ENCODE assay signal across 7 mouse cellular contexts in the genomic region with DNA sequence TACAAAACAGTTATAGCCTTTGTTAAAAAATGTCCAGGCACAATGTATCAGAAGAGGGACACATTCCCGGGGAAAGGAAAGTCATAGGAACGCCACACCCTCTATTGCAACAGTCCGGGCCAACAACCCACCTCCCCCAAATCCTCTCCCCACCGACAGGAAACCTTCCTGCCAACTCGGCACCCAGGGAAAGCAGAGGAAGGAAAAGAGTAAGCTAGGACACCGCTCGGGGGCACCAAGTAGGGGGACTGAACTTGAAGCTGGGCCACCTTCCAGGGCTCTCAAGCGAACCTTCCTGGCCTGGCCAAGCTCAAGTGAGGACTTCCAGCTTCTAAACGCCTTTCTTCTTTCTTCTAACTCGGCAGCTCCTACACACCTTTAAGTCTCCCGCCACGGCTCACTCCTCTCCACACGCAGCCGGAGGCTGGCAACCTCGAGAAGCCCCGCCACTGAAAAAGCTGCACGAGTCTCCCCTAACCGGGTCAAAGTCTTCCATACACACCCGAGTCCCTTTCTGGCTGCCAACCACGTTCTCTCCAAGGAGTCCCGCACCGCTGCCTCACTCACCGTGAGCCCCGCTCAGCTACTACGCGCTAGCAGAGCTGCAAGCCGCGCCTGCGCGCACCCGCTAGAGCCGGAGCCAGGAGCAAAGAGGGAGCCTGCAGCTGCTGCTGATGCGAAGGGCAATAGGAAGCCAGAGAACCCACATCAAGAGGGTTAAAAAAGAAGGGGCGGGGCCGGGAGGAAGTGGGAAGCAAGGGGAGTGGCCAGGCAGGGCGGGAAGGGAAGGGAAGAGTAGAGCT. TPM values are rescaled to one million over a fixed set of nuclear protein-coding genes. Genes with fewer than 3 reads are reported as not detected.
DNase-seq lines count a peak whose midpoint lies in the region; ATAC-seq and TF ChIP-seq lines count a peak whose summit lies in the region.

A gene (minus strand): TSS at position 695 of the 803 bp plus-strand sequence.

- H3K27ac ChIP-seq in embryonic facial prominence, embryonic 12.5 days: peak within 1 kb of the TSS; percentile 90
- H3K27ac ChIP-seq in kidney, adult 2 months (ENCODE audit: insufficient read depth, low read depth, low read length): peak within 1 kb of the TSS; percentile 83
- H3K27ac ChIP-seq in limb, embryonic 14.5 days (replicated peaks; ENCODE audit: low read depth, low read length): peak within 1 kb of the TSS; percentile 94
- H3K27ac ChIP-seq in midbrain, embryonic 16.5 days (ENCODE audit: low read length): peak within 1 kb of the TSS; percentile 82

- H3K9me3 ChIP-seq in embryonic facial prominence, embryonic 12.5 days: no peaks in the 10 kb centered on the region
- H3K9me3 ChIP-seq in limb, embryonic 14.5 days (ENCODE audit: control insufficient read depth, low read length): no peaks in the 10 kb centered on the region
- no peaks in the 10 kb centered on the region for H3K9me3 ChIP-seq in midbrain, embryonic 16.5 days (replicated peaks; ENCODE audit: control insufficient read depth, low read length, poor library complexity, severe bottlenecking)

- H3K4me2 ChIP-seq in embryonic facial prominence, embryonic 12.5 days (replicated peaks): peak within 1 kb of the TSS; percentile 42
- H3K4me2 ChIP-seq in limb, embryonic 14.5 days (replicated peaks; ENCODE audit: low read depth, low read length, severe bottlenecking): peak within 1 kb of the TSS; percentile 37
- peak within 1 kb of the TSS; percentile 46 for H3K4me2 ChIP-seq in midbrain, embryonic 16.5 days (ENCODE audit: low read length)

- no peaks in the 10 kb centered on the region for H3K4me1 ChIP-seq in embryonic facial prominence, embryonic 12.5 days
- H3K4me1 ChIP-seq in kidney, adult 2 months (ENCODE audit: control insufficient read depth, insufficient read depth, low read length): no peaks in the 10 kb centered on the region
- no peaks in the 10 kb centered on the region for H3K4me1 ChIP-seq in limb, embryonic 14.5 days (ENCODE audit: control insufficient read depth, insufficient read depth, low read length)
- H3K4me1 ChIP-seq in midbrain, embryonic 16.5 days (ENCODE audit: control insufficient read depth, insufficient read depth, low read length): no peaks in the 10 kb centered on the region

- H3K4me3 ChIP-seq in embryonic facial prominence, embryonic 12.5 days: peak within 1 kb of the TSS; percentile 46
- H3K4me3 ChIP-seq in kidney, adult 2 months (ENCODE audit: insufficient read depth, low read depth, low read length): peak within 1 kb of the TSS; percentile 95
- peak within 1 kb of the TSS; percentile 51 for H3K4me3 ChIP-seq in limb, embryonic 14.5 days (replicated peaks; ENCODE audit: low read length)
- H3K4me3 ChIP-seq in midbrain, embryonic 16.5 days (ENCODE audit: low read depth, low read length): peak within 1 kb of the TSS; percentile 57

- ATAC-seq in embryonic facial prominence, embryonic 12.5 days (ENCODE audit: insufficient number of reproducible peaks, insufficient read depth, low FRiP score, low TSS enrichment): peak; percentile 96
- peak; percentile 94 for ATAC-seq in limb, embryonic 14.5 days (ENCODE audit: low FRiP score, low read depth)
- ATAC-seq in midbrain, embryonic 16.5 days: peak; percentile 99

- DNase-seq in adrenal gland, postnatal 25 days: peak; percentile 64
- peak; percentile 78 to 84 for DNase-seq in heart, adult 18-20 months
- peak; percentile 74 for DNase-seq in kidney, adult 2 months
- DNase-seq in limb, embryonic 14.5 days (ENCODE audit: low spot score): peak; percentile 70
- DNase-seq in spleen, postnatal 36 days (ENCODE audit: low spot score in 2 of 2): peak; percentile 47 to 55

- no peaks in the 10 kb centered on the region for H3K27me3 ChIP-seq in embryonic facial prominence, embryonic 12.5 days
- H3K27me3 ChIP-seq in kidney, adult 2 months (replicated peaks; ENCODE audit: control insufficient read depth, insufficient read depth, low read length): no peaks in the 10 kb centered on the region
- H3K27me3 ChIP-seq in limb, embryonic 14.5 days (ENCODE audit: control insufficient read depth, insufficient read depth, low read length): no peaks in the 10 kb centered on the region
- H3K27me3 ChIP-seq in midbrain, embryonic 16.5 days (ENCODE audit: control insufficient read depth, insufficient read depth, low read depth, low read length): no peaks in the 10 kb centered on the region

- TF ChIP-seq POLR2A in kidney, adult 2 months (IDR thresholded peaks at IDR 0.05; ENCODE audit: low read depth, low read length): no peak
- TF ChIP-seq POLR2A in limb, embryonic 14.5 days (IDR thresholded peaks at IDR 0.05; ENCODE audit: borderline replicate concordance, extremely low read depth, insufficient read depth, insufficient read length): peak; percentile 72; the same call in 1 of the 2 replicates

- H3K36me3 ChIP-seq in embryonic facial prominence, embryonic 12.5 days: no peaks in the 10 kb centered on the region
- no peaks in the 10 kb centered on the region for H3K36me3 ChIP-seq in kidney, adult 2 months (ENCODE audit: control insufficient read depth, insufficient read depth, low read length)
- no peaks in the 10 kb centered on the region for H3K36me3 ChIP-seq in limb, embryonic 14.5 days (ENCODE audit: control insufficient read depth, insufficient read depth, low read length)
- H3K36me3 ChIP-seq in midbrain, embryonic 16.5 days (ENCODE audit: control insufficient read depth, insufficient read depth, low read length): no peaks in the 10 kb centered on the region

- peak within 1 kb of the TSS; percentile 55 for H3K9ac ChIP-seq in embryonic facial prominence, embryonic 12.5 days
- H3K9ac ChIP-seq in limb, embryonic 14.5 days (ENCODE audit: low read depth, low read length, severe bottlenecking): peak within 1 kb of the TSS; percentile 67
- H3K9ac ChIP-seq in midbrain, embryonic 16.5 days (ENCODE audit: low read depth, low read length): peak within 1 kb of the TSS; percentile 65

- no peak for TF ChIP-seq CTCF in kidney, adult 2 months (conservative IDR thresholded peaks at IDR 0.05; ENCODE audit: insufficient read depth, insufficient read length, low read depth, low read length)

- WGBS in embryonic facial prominence, embryonic 12.5 days: 20% methylated on average over 34 of the region's 36 CpGs
- under 1% methylated on average over 36 of the region's 36 CpGs for WGBS in kidney, adult 2 months
- 15% methylated on average over 32 of the region's 36 CpGs for WGBS in limb, embryonic 14.5 days
- 22% methylated on average over 34 of the region's 36 CpGs for WGBS in midbrain, embryonic 16.5 days

RNA-seq across cellular contexts. Expression of the gene that starts here (rescaled TPM):
- total RNA-seq in adrenal gland, postnatal 25 days (2021): 4.3 and 4.7 TPM in 2 replicates
- 13.6 and 13.8 TPM in 2 replicates for polyA plus RNA-seq in embryonic facial prominence, embryonic 12.5 days (2016; fragmentation: Nextera tagmentation; extraction: Ambion mirVana)
- total RNA-seq in heart, adult 18-20 months (2021): 10 to 100 TPM in 1 of 2 experiments, 1 to 10 TPM in 1; 7.5 to 10.8 TPM
- polyA plus RNA-seq in kidney, adult 2 months (2012; rRNA removed): 1.1 and 2.1 TPM in 2 replicates
- polyA plus RNA-seq in limb, embryonic 14.5 days (2012; rRNA removed): 12.0 and 13.5 TPM in 2 replicates
- polyA plus RNA-seq in limb, embryonic 14.5 days (2014; fragmentation: Nextera tagmentation; extraction: Ambion mirVana): 18.7 and 19.7 TPM in 2 replicates
- polyA plus RNA-seq in midbrain, embryonic 16.5 days (2015; fragmentation: Nextera tagmentation; extraction: Ambion mirVana): 6.2 and 7.0 TPM in 2 replicates

Comparison
In these comparisons a context has a peak if more than half of its experiments do, and no peak if none do; other contexts are left out.
1. Peak in every context shown above with its lines: DNase-seq, ATAC-seq, H3K4me3 ChIP-seq and H3K27ac ChIP-seq.